Mouse (Mus musculus) gastrocnemius, postnatal 4 days (tissue): Measurements from ENCODE around the gene Dcaf8. TPM values are rescaled to one million over a fixed set of nuclear protein-coding genes. Genes with fewer than 3 reads are reported as not detected.
A peak's percentile ranks its signal among the peaks of the same experiment; 100 is the strongest.
"Not testable (repeated sequence)": the region's sequence is repeated elsewhere in the genome, so short reads cannot be mapped to it uniquely, and the experiment has no call there.

Source experiments
- DNase-seq, 2 experiments: peaks; one replicate each; pipeline ENCODE4 v3.0.0; 2021 to 2022; ENCODE audit warnings: low spot score in 2 of 2, mixed read lengths in 2 of 2
- total RNA-seq, 2 experiments: library from RNA; stranded (reverse); gene quantifications; 2 replicates each; pipeline ENCODE4 v1.2.3; 2021

Gene Dcaf8
- total RNA-seq, 2 experiments from 2014 or later, result 139 to 169 TPM

DNA sequence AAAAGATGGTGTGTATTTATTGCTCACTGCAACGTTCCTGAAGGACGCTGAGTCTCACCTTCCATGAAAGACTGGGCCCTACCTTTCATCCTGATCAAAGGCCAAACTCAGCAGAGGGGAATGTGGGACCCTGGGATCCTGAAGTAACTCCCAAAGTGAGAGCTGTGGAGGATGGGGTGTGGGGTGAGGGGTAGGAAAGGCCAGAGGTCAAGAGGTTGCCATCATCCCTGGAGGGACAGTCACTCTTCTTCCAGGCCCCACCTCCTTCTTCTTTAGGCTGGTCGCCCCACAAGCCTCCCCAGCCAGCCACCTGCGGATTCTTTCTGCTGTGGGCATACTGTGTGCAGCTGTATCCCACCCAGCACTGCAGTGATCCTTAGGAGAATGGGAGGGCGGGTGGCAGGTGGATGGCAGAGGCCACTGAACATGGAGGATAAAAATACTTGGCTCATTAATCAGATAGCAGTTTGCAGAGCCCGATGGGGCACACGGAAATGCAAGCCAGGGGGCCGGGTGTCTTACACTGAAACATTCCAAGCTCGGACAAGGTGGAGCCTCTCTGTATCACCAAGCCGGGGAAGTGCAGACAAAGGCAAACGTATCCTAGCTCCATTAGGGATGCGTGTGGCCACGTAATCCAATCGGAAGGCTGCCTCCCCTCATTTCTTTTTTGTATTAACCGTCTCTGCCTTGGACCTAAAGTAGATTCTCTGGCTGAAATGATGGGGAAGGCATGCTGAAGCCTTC, 70.5 kb downstream of the Dcaf8 start:
- no peak for DNase-seq

DNA sequence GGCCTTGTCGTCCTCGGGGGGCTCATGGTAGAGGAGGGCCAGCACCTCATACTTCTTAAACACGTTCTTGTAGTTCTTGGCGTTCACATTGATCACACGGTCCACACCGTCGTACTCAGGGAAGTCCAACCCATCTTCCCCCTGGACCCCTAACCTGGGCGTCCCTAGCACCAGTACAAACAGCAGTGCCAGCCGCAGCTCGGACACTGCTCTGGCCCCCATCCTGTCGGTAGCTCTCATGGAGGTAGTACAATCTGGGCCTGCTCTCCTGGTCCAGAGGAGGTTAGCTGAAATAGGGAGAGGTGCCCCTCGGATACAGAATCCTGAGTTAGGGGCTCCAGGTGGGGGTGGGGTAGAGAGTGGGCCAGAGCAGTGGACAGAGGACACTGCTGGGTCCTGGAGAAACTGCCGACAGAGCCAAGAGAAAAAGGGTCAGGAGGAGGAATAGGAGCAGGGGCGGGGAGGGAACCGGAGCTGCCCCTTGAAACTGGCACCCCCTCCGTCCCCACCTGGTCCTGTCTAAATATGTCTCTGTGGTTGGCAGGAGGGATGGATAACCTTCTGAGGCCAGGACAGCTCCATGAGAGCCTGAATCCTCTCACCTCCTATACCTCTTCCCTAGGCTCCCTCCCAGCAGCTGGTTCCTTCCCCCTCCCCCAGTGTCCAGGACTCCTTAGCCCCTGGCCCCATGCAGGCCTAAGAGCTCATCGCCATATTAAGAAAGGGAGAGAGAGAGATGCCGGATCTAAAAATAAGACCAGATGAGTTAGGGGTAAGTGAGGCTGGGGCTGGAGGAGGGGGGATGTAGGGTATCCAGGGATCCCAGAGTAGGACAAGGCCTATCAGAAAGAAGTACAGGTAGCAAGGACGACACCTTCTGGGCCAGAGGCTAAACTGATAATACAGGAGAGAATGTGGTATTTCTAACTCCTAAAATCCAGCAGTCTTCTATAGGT, 71.8 kb downstream of the Dcaf8 start, which contains the start of gene Casq1:
Gene Casq1 (minus strand): TSS at position 418 of the 956 bp plus-strand sequence.
- DNase-seq, result no peak

DNA sequence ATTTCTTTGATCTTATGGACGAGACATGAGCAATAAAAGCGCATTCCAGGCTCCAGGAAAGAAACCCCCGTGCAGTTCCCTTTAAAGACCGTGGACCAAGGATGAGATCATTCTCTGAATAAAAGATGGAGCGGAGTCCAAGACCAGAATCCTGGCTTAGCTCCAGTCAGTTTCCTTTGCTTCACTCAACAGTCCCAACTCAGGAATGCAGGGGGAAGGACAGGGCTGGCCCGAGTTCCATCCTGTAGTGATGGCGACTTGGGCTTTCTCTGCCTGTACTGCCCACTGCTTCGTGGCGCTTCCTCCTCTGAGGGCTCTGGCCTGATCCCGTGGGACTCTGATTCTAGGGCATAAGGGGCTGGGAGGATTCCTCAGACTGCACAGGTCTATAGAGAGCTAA, 72.5 kb downstream of the Dcaf8 start:
- DNase-seq, result peak; percentile 57 to 81

DNA sequence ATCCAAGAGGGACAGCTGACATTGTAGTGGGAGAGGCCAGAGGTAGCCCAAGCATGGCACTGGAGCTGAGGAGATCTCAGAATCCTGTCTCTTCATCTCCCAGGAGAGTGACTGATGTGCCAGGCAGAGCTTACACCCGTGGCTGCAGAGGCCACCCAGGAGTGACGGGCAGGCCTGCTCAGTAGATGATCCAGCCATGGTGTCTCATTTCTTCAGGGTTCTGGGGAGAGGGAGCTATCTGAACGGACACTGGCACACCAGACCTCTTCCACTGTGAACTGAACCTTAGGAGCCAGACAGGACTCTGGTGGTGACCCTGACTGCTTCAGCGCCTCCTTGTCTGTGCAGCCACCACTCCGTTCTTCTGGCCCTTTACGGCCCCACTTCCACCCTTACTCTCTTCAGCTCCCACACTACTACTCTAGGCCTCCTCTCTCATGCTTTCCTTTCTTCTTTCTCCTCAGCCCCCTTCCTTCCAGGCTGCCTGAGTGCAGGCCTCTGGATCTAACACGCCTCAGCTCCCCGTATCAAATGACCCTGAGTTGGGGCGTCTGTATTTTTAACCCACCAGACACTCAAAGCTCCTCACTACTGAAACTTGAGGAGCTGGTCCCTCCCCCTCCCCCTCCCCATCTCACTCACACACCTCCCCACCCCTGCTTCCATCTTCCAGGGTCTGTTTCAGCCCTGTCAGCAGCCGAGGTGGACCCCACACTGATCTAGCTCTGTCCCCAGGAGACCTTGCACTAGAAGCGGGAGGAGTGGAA, 73.6 kb downstream of the Dcaf8 start:
- DNase-seq, result no peak

- no peak for DNase-seq
Observed at GRCm38 (mm10) chr1:172228209-172228608, 80.3 kb downstream of the Dcaf8 start.

DNA sequence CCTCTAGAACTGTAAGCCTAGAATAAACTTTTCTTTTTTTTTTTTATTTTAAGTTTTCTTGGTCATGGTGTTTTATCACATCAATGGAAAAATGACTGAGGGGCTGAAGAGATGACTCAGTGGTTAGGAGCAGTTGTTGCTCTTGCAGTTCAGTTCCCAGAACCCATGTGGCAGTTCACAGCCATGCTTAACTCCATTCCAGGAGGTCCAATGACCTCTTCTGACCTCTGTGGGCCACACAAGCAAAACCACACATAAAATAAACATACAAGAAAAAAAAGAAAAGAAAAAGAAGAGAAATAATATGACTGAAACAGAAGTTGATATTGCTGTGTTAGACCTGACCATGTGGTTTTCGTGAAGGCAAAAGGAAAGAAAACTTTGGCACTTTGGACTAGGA, 81.3 kb downstream of the Dcaf8 start:
- DNase-seq, result no peak

GRCm38 (mm10) chr1:172240945-172241708, 93.2 kb downstream of the Dcaf8 start:
- DNase-seq, result no peak

GRCm38 (mm10) chr1:172242401-172242800, 94.5 kb downstream of the Dcaf8 start:
- DNase-seq, result no peak

GRCm38 (mm10) chr1:172243547-172244205, 95.8 kb downstream of the Dcaf8 start:
- peak in 1 of 2 experiments; percentile 38 for DNase-seq

DNA sequence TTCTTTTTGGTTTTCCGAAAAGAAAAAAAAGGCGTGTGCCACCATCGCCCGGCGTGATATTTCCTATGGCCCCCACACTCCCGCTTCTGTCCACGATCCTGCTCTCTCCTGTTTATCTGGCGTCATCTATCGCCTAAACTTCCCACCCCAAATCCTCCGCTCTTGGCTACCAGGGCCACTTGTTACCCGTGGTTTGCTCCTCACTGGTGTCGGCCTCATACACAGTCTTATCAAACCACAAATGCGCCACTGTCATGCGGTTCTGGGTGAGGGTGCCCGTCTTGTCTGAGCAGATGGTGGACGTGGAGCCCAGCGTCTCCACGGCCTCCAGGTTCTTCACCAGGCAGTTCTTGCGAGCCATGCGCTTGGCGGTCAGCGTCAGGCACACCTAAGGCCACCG, 96.8 kb downstream of the Dcaf8 start:
- DNase-seq, result not testable (repeated sequence)

Other genes with a start within 250 kb of the Dcaf8 start
- gene Slamf6, start 230.6 kb upstream of the Dcaf8 start, total RNA-seq, result under 1 TPM; 0.21 to 0.39 TPM
- gene Vangl2, start 119.6 kb upstream of the Dcaf8 start, total RNA-seq, result 10 to 100 TPM in 1 of 2 experiments, 1 to 10 TPM in 1; 9.6 to 10.4 TPM
- not detected for gene Nhlh1, start 90.5 kb upstream of the Dcaf8 start, total RNA-seq
- 100 to 1,000 TPM; 162 to 172 TPM for gene Copa, start 65.6 kb upstream of the Dcaf8 start, total RNA-seq
- gene Ncstn, start 65.3 kb upstream of the Dcaf8 start, total RNA-seq, result 10 to 100 TPM; 62.9 to 65.4 TPM
- gene Pex19, start 21.3 kb upstream of the Dcaf8 start, total RNA-seq, result 100 to 1,000 TPM; 130 to 147 TPM
- 100 to 1,000 TPM; 113 TPM for gene Pea15a, start 58.7 kb downstream of the Dcaf8 start, total RNA-seq
- gene Casq1, start 71.8 kb downstream of the Dcaf8 start, total RNA-seq, result 1,000 to 10,000 TPM; 2,015 to 2,024 TPM
- gene Atp1a4, start 110.3 kb downstream of the Dcaf8 start, total RNA-seq, result under 1 TPM; 0.17 to 0.18 TPM
- 10 to 100 TPM; 24.8 to 26.9 TPM for gene Igsf8, start 113.6 kb downstream of the Dcaf8 start, total RNA-seq
- 100 to 1,000 TPM; 454 to 465 TPM for gene Atp1a2, start 150.0 kb downstream of the Dcaf8 start, total RNA-seq
- gene Kcnj9, start 181.2 kb downstream of the Dcaf8 start, total RNA-seq, result not detected
- 1 to 10 TPM; 2.2 to 2.3 TPM for gene Kcnj10, start 193.1 kb downstream of the Dcaf8 start, total RNA-seq
- gene Pigm, start 228.5 kb downstream of the Dcaf8 start, total RNA-seq, result 1 to 10 TPM; 7.7 to 9.7 TPM